Mouse (Mus musculus): ENCODE measurements around the gene Tbx2. TPM values are rescaled to one million over a fixed set of nuclear protein-coding genes. Genes with fewer than 3 reads are reported as not detected.

Tbx2 gene
- polyA plus RNA-seq, 1 experiment: 19.7 TPM

DNA sequence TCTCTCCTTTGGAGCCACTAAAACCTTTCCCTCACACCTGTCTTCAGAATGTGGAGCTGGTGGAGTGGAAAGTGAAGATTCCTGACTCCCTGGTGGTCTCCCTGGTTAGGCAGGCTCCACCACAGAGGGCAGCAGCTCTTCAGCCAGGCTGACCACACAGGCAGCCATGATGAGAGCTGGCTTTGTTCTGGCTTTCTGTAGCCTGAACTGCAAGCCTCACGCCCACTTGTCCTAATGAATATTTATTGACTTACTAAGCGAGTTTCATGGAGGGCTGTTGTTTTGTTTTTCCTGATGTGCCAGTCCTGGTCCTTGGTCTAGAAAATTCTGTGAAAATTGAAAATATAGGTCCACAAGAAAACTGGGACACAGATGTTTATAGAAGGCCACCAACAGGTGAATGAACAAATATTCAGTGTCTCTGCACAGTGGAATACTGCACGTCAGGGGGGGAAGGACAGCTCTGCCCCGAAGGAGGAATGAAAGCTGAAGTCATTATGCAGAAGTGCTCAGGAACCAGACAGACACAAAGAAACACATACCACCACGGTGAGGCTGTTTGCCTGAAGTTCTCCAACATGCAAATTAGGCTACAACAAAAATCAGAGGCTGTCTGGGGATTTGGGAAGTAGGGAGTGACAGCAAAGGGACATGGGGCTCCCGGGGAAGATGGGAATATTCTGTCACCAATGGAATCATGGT lies 25.8 kb downstream of the Tbx2 start:
- WGBS: 35% methylated on average over 6 of the region's 6 CpGs
- H3K4me3 ChIP-seq (ENCODE audit: low read depth, low read length): no peak overlapping the region

GRCm38 (mm10) chr11:85864363-85864762 lies 32.0 kb downstream of the Tbx2 start:
- H3K36me3 ChIP-seq (ENCODE audit: control insufficient read depth, insufficient read depth, low read length): no peaks in the 10 kb centered on the region
- TF ChIP-seq CTCF (IDR thresholded peaks at IDR 0.05; ENCODE audit: extremely low read depth, insufficient read length, insufficient replicate concordance, low read depth, low read length) (peak; percentile 46; the same call in 1 of the 2 replicates), POLR2A (IDR thresholded peaks at IDR 0.05; ENCODE audit: low read depth, low read length) (no peak)
- H3K4me1 ChIP-seq (ENCODE audit: control insufficient read depth, insufficient read depth, insufficient read length, low read length): no peaks in the 10 kb centered on the region
- H3K27ac ChIP-seq (ENCODE audit: insufficient read depth, low read depth, low read length): no peak overlapping the region
- H3K27me3 ChIP-seq (ENCODE audit: control insufficient read depth, insufficient read depth, low read length): no peaks in the 10 kb centered on the region
- WGBS: 39% methylated on average over 7 of the region's 7 CpGs
- H3K4me3 ChIP-seq (ENCODE audit: low read depth, low read length): no peak overlapping the region

More for the DNA sequence above, 25.8 kb downstream of the Tbx2 start:
- TF ChIP-seq CTCF (IDR thresholded peaks at IDR 0.05; ENCODE audit: extremely low read depth, insufficient read length, insufficient replicate concordance, low read depth, low read length): no peak
- no peak for TF ChIP-seq POLR2A (IDR thresholded peaks at IDR 0.05; ENCODE audit: low read depth, low read length)
- H3K27me3 ChIP-seq (ENCODE audit: control insufficient read depth, insufficient read depth, low read length): no peaks in the 10 kb centered on the region
- no peak overlapping the region for H3K27ac ChIP-seq (ENCODE audit: insufficient read depth, low read depth, low read length)
- H3K4me1 ChIP-seq (ENCODE audit: control insufficient read depth, insufficient read depth, insufficient read length, low read length): no peaks in the 10 kb centered on the region
- H3K36me3 ChIP-seq (ENCODE audit: control insufficient read depth, insufficient read depth, low read length): no peaks in the 10 kb centered on the region

GRCm38 (mm10) chr11:85876059-85876788 lies 43.9 kb downstream of the Tbx2 start:
- Histone ChIP-seq H3K4me1 (ENCODE audit: control insufficient read depth, insufficient read depth, insufficient read length, low read length) (no peaks in the 10 kb centered on the region), H3K4me3 (ENCODE audit: low read depth, low read length) (no peak overlapping the region), H3K36me3 (ENCODE audit: control insufficient read depth, insufficient read depth, low read length) (no peaks in the 10 kb centered on the region), H3K27ac (ENCODE audit: insufficient read depth, low read depth, low read length) (no peak overlapping the region), H3K27me3 (ENCODE audit: control insufficient read depth, insufficient read depth, low read length) (0 out of 2 replicates have a peak, but pooled peaks cover 10% of the 10 kb centered on the region)
- TF ChIP-seq POLR2A (IDR thresholded peaks at IDR 0.05; ENCODE audit: low read depth, low read length): no peak
- TF ChIP-seq CTCF (IDR thresholded peaks at IDR 0.05; ENCODE audit: extremely low read depth, insufficient read length, insufficient replicate concordance, low read depth, low read length): no peak
- 70% methylated on average over 24 of the region's 24 CpGs for WGBS

DNA sequence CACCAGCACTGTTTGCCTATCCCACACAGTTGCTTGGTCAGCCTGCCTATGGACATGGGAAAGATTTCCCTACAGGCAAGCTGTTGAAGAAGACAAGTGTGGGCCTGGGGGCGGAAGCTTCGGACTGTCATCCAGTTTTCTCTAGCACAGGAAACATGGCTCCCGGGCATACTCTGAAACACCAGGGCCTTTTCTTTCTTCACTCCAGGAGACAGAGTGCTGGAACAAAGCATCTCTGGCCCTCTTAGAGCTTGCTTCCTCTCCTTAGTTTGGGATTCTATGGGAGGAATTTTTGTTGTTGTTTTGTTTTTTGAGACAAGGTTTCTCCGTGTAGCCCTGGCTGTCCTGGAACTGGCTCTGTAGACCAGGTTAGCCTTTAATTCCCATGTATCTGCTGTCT lies 52.1 kb downstream of the Tbx2 start:
- WGBS: 83% methylated on average over 4 of the region's 4 CpGs
- H3K4me3 ChIP-seq (ENCODE audit: low read depth, low read length): no peak overlapping the region
- peaks cover 29% of the 10 kb centered on the region for H3K27me3 ChIP-seq (ENCODE audit: control insufficient read depth, insufficient read depth, low read length)
- no peak overlapping the region for H3K27ac ChIP-seq (ENCODE audit: insufficient read depth, low read depth, low read length)
- TF ChIP-seq CTCF (IDR thresholded peaks at IDR 0.05; ENCODE audit: extremely low read depth, insufficient read length, insufficient replicate concordance, low read depth, low read length) (no peak), POLR2A (IDR thresholded peaks at IDR 0.05; ENCODE audit: low read depth, low read length) (no peak)
- no peaks in the 10 kb centered on the region for H3K4me1 ChIP-seq (ENCODE audit: control insufficient read depth, insufficient read depth, insufficient read length, low read length)
- H3K36me3 ChIP-seq (ENCODE audit: control insufficient read depth, insufficient read depth, low read length): no peaks in the 10 kb centered on the region

DNA sequence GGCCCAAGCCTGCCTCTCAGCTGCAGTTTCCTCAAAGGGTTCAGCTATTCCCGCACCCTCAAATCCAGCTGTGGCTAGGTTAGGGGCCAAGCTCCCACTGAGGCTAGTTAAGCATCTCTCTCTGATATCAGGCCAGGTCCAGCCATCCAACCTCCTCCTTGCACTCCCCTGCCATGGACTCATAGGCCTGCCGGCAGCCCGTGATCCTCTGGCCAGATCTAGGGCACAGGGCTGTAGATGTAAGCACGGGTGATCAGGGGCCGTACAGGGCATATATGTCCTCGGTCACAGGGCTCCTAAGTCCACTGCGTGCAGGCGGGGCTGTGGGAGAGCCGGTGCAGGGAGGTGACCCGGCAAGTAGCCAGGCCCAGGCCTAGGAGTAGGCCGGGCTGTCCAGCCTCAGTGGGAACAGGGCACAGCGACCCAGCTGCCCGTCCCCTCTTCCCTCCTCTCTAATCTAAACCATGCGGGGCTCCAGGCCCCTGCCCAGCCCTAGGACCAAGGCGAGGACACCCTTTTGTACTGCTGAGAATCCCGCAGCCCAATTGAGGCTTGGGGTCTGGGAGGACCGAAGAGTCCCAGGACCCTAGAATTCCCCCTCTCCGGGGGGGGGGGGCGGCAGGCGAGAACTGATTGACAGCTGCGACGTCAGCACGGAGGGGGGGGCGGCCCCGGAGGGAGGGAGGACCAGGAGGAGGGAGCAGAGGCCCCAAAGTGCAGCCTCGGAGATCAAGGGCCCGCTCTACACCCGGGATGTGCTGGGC lies 53.5 kb downstream of the Tbx2 start, which contains the start of gene Tbx4:
Gene Tbx4 (plus strand): TSS at position 758 of the 764 bp plus-strand sequence.
- WGBS: 43% methylated on average over 27 of the region's 28 CpGs
- no peaks in the 10 kb centered on the region for H3K4me1 ChIP-seq (ENCODE audit: control insufficient read depth, insufficient read depth, insufficient read length, low read length)
- no peak within 1 kb of the TSS for H3K4me3 ChIP-seq (ENCODE audit: low read depth, low read length)
- H3K36me3 ChIP-seq (ENCODE audit: control insufficient read depth, insufficient read depth, low read length): no peaks in the 10 kb centered on the region
- TF ChIP-seq CTCF (IDR thresholded peaks at IDR 0.05; ENCODE audit: extremely low read depth, insufficient read length, insufficient replicate concordance, low read depth, low read length) (no peak), POLR2A (IDR thresholded peaks at IDR 0.05; ENCODE audit: low read depth, low read length) (no peak)
- H3K27ac ChIP-seq (ENCODE audit: insufficient read depth, low read depth, low read length): no peak within 1 kb of the TSS
- peaks cover 38% of the 10 kb centered on the region for H3K27me3 ChIP-seq (ENCODE audit: control insufficient read depth, insufficient read depth, low read length)

GRCm38 (mm10) chr11:85886429-85886785 lies 54.1 kb downstream of the Tbx2 start:
- H3K36me3 ChIP-seq (ENCODE audit: control insufficient read depth, insufficient read depth, low read length): no peaks in the 10 kb centered on the region
- no peak for TF ChIP-seq POLR2A (IDR thresholded peaks at IDR 0.05; ENCODE audit: low read depth, low read length)
- no peak for TF ChIP-seq CTCF (IDR thresholded peaks at IDR 0.05; ENCODE audit: extremely low read depth, insufficient read length, insufficient replicate concordance, low read depth, low read length)
- WGBS: 22% methylated on average over 22 of the region's 22 CpGs
- no peak overlapping the region for H3K27ac ChIP-seq (ENCODE audit: insufficient read depth, low read depth, low read length)
- no peaks in the 10 kb centered on the region for H3K4me1 ChIP-seq (ENCODE audit: control insufficient read depth, insufficient read depth, insufficient read length, low read length)
- H3K27me3 ChIP-seq (ENCODE audit: control insufficient read depth, insufficient read depth, low read length): peaks cover 44% of the 10 kb centered on the region
- H3K4me3 ChIP-seq (ENCODE audit: low read depth, low read length): no peak overlapping the region

All from small intestine, adult 2 months (tissue).